Mouse (Mus musculus) lung, adult 2 months (tissue): ENCODE results near the gene Mlx. TPM values are rescaled to one million over a fixed set of nuclear protein-coding genes. Genes with fewer than 3 reads are reported as not detected.
A peak's percentile ranks its signal among the peaks of the same experiment; 100 is the strongest.

Experiments
- DNase-seq: peaks from one replicate; pipeline ENCODE4 v3.0.0; 2022
- H3K4me1 ChIP-seq: fragments of 200-500 bp; 2 replicates; pipeline ENCODE4 v1.6.1; 2011; ENCODE audit warnings: low read length; ENCODE audit not compliant: control insufficient read depth, insufficient read depth
- H3K4me3 ChIP-seq: fragments of 200-500 bp; replicated peaks from 2 replicates; pipeline ENCODE3; 2011; ENCODE audit warnings: low read depth, mild to moderate bottlenecking, control low read depth, low read length; ENCODE audit errors: extremely low read depth
- CTCF ChIP-seq: fragments of 200-500 bp; IDR thresholded peaks from 2 replicates; pipeline ENCODE4 v1.5.1; 2011; ENCODE audit warnings: mild to moderate bottlenecking, low read length, control low read depth; ENCODE audit not compliant: insufficient read depth
- POLR2A ChIP-seq: fragments of 200-500 bp; IDR thresholded peaks from 2 replicates; pipeline ENCODE4 v1.6.1; 2011; ENCODE audit warnings: low read depth, mild to moderate bottlenecking, control low read depth, low read length, borderline replicate concordance; ENCODE audit errors: extremely low read depth
- WGBS: fragments of 180-500 bp; shearing (Covaris S2); methylation state at CpG from one replicate; pipeline ENCODE4 v1.1.7; 2018; 5-methylcytosine and 5-hydroxymethylcytosine counted together
- polyA plus RNA-seq: library from polyadenylated mRNA; depleted of rRNA; stranded (reverse); fragments of >200 nt; gene quantifications from 2 replicates; pipeline ENCODE4 v1.2.3, GENCODE M21; 2012

The Mlx gene
- polyA plus RNA-seq, 1 experiment, result 47.0 TPM

DNA sequence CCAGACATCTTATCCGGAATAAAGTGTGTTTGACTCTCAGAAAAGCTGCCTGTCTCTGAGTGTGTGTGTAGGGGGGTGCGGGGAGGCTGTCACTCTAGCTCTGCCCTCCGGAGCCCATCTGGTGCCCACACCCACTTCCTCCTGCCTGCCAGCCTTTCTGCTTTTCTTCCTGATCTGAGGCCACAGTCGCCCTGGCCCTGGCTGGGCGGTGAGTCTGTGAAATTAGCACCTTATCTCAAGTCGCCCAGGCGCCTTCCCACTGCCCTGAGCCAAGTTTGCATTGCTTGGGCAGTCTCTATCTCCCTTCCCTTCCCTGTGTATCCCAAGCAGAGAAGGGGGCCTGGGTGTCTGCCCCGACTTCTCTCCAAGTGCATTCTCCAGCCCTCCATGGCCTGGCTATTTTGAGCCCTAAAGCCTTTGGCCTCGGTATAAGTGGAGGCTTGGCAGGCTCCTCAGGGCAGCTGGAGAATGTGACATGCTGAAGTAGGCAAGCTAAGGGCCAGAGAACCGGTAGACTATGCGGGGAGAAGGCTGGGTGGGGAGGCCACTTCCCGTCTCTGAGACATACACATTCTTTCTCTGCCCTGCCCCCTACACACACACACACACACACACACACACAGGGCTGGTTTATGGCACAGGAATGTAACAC is 23.3 kb upstream of the Mlx start:
- peaks cover 49% of the 10 kb centered on the region for H3K4me1 ChIP-seq
- 3% methylated on average over 12 of the region's 12 CpGs for WGBS
- DNase-seq, result peak; percentile 80
- TF ChIP-seq POLR2A (peak; percentile 75; the same call in 1 of the 2 replicates), CTCF (no peak)
- H3K4me3 ChIP-seq, result no peak overlapping the region

GRCm38 (mm10) chr11:101064462-101064861 is 22.6 kb upstream of the Mlx start:
- no peak for DNase-seq
- 63% methylated on average over 4 of the region's 4 CpGs for WGBS
- H3K4me1 ChIP-seq, result peaks cover 49% of the 10 kb centered on the region
- no peak overlapping the region for H3K4me3 ChIP-seq
- TF ChIP-seq CTCF (no peak), POLR2A (no peak)

DNA sequence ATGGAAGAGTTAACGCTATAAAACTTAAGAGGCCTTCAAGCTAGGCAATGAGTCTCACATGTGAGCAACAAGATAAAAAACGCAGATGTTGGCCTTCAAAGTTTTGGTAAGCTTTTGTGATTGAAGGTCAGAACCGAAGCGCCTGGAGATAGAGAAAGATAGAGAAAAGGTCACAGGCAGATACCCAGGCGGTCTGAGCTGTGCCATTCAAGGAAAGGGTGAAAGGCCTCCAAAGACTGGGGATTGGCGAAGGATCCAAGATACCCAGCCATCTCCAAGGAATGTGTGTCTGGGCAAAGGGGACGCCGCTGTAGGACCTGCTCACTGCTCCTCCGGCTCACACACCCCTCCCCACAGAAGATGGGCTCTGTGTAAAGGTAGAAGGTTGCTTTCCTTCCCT is 22.1 kb upstream of the Mlx start:
- Histone ChIP-seq H3K4me3 (no peak overlapping the region), H3K4me1 (peaks cover 46% of the 10 kb centered on the region)
- DNase-seq, result no peak
- TF ChIP-seq CTCF (no peak), POLR2A (no peak)
- WGBS, result 83% methylated on average over 9 of the region's 9 CpGs

GRCm38 (mm10) chr11:101066549-101067412 is 20.3 kb upstream of the Mlx start:
- WGBS, result 18% methylated on average over 18 of the region's 18 CpGs
- DNase-seq, result peak; percentile 83
- Histone ChIP-seq H3K4me1 (peaks cover 37% of the 10 kb centered on the region), H3K4me3 (peak overlapping the region; percentile 35)
- TF ChIP-seq POLR2A (no peak), CTCF (peak; percentile 82)

DNA sequence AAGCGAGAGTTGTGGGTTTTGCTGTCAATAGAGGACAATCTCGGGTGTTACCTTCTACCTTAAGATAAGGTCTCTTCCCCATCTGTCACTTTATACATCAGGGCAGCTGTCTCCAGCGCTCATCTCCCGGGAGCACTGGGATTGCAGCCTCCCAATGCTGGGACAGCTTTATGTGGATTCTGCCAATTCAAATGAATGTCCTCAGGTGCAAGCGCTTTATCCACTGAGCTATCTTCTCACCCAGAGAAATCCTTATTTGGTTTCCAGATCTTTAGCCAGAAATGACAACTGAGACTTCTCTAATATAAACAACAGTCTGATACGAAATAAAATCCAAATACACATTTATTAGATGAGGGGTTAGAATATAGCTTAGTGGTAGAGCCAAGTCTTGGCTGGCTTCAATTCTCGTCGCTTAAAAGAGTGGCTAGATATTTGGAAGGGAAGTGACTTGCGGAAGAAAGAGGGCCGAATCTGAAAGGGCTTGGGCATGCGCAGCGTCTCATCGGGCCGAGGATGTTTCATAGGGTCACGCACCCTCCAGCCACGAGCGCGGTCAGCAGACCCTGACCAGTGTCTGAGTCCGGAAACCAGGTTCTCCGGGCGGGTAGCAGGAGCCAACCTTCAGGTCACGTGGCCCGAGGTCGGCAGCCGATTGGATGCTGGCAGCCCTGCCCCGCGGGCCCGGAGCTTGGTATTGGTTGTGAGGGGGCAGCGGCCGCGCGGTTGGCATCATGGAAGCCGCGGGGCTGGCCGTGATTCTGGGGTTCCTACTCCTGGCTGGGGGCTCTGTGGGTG is 17.5 kb upstream of the Mlx start, which contains the start of gene Naglu:
TSS of gene Naglu (plus strand) at position 622 of the 798 bp plus-strand sequence.
- peak; percentile 93 for DNase-seq
- H3K4me3 ChIP-seq, result peak within 1 kb of the TSS; percentile 75
- peaks cover 11% of the 10 kb centered on the region for H3K4me1 ChIP-seq
- 5% methylated on average over 35 of the region's 35 CpGs for WGBS
- peak; percentile 80; the same call in 1 of the 2 replicates for TF ChIP-seq POLR2A
- TF ChIP-seq CTCF, result no peak

- TF ChIP-seq CTCF (no peak), POLR2A (no peak)
Measured at GRCm38 (mm10) chr11:101070189-101070527, 16.9 kb upstream of the Mlx start.

GRCm38 (mm10) chr11:101070987-101071386 is 16.1 kb upstream of the Mlx start:
- Histone ChIP-seq H3K4me3 (no peak overlapping the region), H3K4me1 (peaks cover 10% of the 10 kb centered on the region)
- TF ChIP-seq CTCF, result no peak
- TF ChIP-seq POLR2A, result no peak
- 77% methylated on average over 6 of the region's 6 CpGs for WGBS
- no peak for DNase-seq

More at GRCm38 (mm10) chr11:101070189-101070527, 16.9 kb upstream of the Mlx start:
- Histone ChIP-seq H3K4me3 (peak overlapping the region; percentile 75), H3K4me1 (peaks cover 10% of the 10 kb centered on the region)
- WGBS, result under 1% methylated on average over 27 of the region's 36 CpGs
- DNase-seq, result no peak

DNA sequence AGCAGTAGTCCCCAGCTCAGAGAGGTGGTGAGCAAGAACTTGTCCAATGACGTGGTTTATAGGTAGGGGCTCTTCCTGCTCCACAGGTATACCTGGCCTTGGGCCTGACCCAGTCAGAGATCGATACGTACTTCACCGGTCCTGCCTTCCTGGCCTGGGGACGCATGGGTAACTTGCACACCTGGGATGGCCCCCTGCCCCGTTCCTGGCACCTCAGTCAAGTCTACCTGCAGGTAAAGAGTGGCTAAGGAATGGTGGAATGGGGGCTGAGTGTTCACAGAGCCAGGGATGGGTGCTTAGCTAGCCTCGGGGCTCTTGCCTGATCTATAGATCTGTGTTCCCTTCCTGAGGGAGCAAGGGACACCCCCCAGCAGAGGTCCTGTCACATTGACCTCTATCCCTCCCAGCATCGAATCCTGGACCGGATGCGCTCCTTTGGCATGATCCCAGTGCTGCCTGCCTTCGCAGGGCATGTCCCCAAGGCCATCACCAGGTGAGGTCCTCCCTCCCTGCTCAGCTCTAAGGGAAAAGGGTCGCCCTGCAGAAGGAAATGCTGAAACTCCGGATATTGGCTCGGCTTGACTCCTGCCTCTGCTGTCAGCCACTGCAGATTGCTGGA is 15.2 kb upstream of the Mlx start:
- Histone ChIP-seq H3K4me3 (no peak overlapping the region), H3K4me1 (peaks cover 8% of the 10 kb centered on the region)
- WGBS, result 80% methylated on average over 14 of the region's 14 CpGs
- no peak for DNase-seq
- TF ChIP-seq CTCF, result no peak
- TF ChIP-seq POLR2A, result no peak

- DNase-seq, result no peak
- Histone ChIP-seq H3K4me3 (no peak within 1 kb of the TSS), H3K4me1 (peaks cover 2% of the 10 kb centered on the region)
- WGBS, result 74% methylated on average over 9 of the region's 9 CpGs
- TF ChIP-seq CTCF (no peak), POLR2A (no peak)
Measured at GRCm38 (mm10) chr11:101078121-101078520, 9.0 kb upstream of the Mlx start, which contains the start of gene Hsd17b1. Hsd17b1 (plus strand) TSS chr11:101078411.

- H3K4me3 ChIP-seq, result no peak overlapping the region
- WGBS, result 17% methylated on average over 27 of the region's 27 CpGs
- TF ChIP-seq POLR2A (no peak), CTCF (no peak)
- DNase-seq, result no peak
- peaks cover 3% of the 10 kb centered on the region for H3K4me1 ChIP-seq
Measured at GRCm38 (mm10) chr11:101079746-101080145, 7.3 kb upstream of the Mlx start.
